Mouse (Mus musculus) thymus, adult 2 months (tissue): ENCODE data around the gene Prdm15. TPM values are rescaled to one million over a fixed set of nuclear protein-coding genes. Genes with fewer than 3 reads are reported as not detected.

ENCODE experiments used
- DNase-seq: peaks from one replicate; pipeline ENCODE4 v3.0.0; 2021
- H3K27ac ChIP-seq: fragments of 200-500 bp; 2 replicates; pipeline ENCODE4 v1.5.1; 2012; ENCODE audit warnings: low read length, control low read depth; ENCODE audit not compliant: control insufficient read depth, insufficient read depth
- H3K27me3 ChIP-seq: fragments of 200-500 bp; 2 replicates; pipeline ENCODE4 v1.6.1; 2012; ENCODE audit warnings: mild to moderate bottlenecking, low read length, moderate library complexity, mixed read lengths; ENCODE audit not compliant: control insufficient read depth, insufficient read depth
- H3K36me3 ChIP-seq: fragments of 200-500 bp; 2 replicates; pipeline ENCODE4 v1.6.1; 2012; ENCODE audit warnings: mild to moderate bottlenecking, low read length, moderate library complexity; ENCODE audit not compliant: control insufficient read depth, insufficient read depth
- H3K4me1 ChIP-seq: fragments of 200-500 bp; replicated peaks from 2 replicates; pipeline ENCODE4 v1.6.1; 2012; ENCODE audit warnings: low read length; ENCODE audit not compliant: control insufficient read depth, insufficient read depth
- H3K4me3 ChIP-seq: fragments of 200-500 bp; 2 replicates; pipeline ENCODE4 v1.5.1; 2012; ENCODE audit warnings: mild to moderate bottlenecking, low read length, control low read depth, moderate library complexity; ENCODE audit not compliant: control insufficient read depth, insufficient read depth
- CTCF ChIP-seq: fragments of 200-500 bp; IDR thresholded peaks from 2 replicates; pipeline ENCODE4 v1.5.1; 2012; ENCODE audit warnings: mild to moderate bottlenecking, control low read depth, low read length, moderate library complexity, borderline replicate concordance; ENCODE audit not compliant: control insufficient read depth, poor library complexity, insufficient read depth; ENCODE audit errors: extremely low read depth
- POLR2A ChIP-seq: fragments of 200-500 bp; IDR thresholded peaks from 2 replicates; pipeline ENCODE4 v1.6.1; 2012; ENCODE audit warnings: mild to moderate bottlenecking, low read length, control low read depth, moderate library complexity; ENCODE audit not compliant: control insufficient read depth, poor library complexity, insufficient read depth; ENCODE audit errors: extremely low read depth
- WGBS: fragments of 180-500 bp; shearing (Covaris S2); methylation state at CpG from one replicate; pipeline ENCODE4 v1.1.7; 2018; 5-methylcytosine and 5-hydroxymethylcytosine counted together
- polyA plus RNA-seq: library from polyadenylated mRNA; depleted of rRNA; stranded (reverse); fragments of >200 nt; gene quantifications from 2 replicates; pipeline ENCODE4 v1.2.3, GENCODE M21; 2012

Gene Prdm15
- polyA plus RNA-seq, 1 experiment, result 37.9 TPM

GRCm38 (mm10) chr16:97778353-97779025, 73.2 kb downstream of the Prdm15 start:
- Histone ChIP-seq H3K36me3 (no peaks in the 10 kb centered on the region), H3K4me1 (no peaks in the 10 kb centered on the region), H3K27me3 (no peaks in the 10 kb centered on the region), H3K4me3 (no peak overlapping the region), H3K27ac (no peak overlapping the region)
- DNase-seq, result peak; percentile 77
- TF ChIP-seq POLR2A, result no peak
- 0 out of 2 replicates have a peak, but pooled peaks have one; percentile 38 for TF ChIP-seq CTCF
- WGBS, result 52% methylated on average over 15 of the region's 15 CpGs

GRCm38 (mm10) chr16:97766501-97766900, 85.1 kb downstream of the Prdm15 start:
- no peaks in the 10 kb centered on the region for H3K36me3 ChIP-seq
- H3K4me1 ChIP-seq, result peaks cover 5% of the 10 kb centered on the region; the same call in 1 of the 2 replicates
- 58% methylated on average over 3 of the region's 3 CpGs for WGBS
- H3K27ac ChIP-seq, result no peak overlapping the region
- H3K27me3 ChIP-seq, result peaks cover 8% of the 10 kb centered on the region
- DNase-seq, result no peak
- TF ChIP-seq CTCF, result no peak
- TF ChIP-seq POLR2A, result no peak
- H3K4me3 ChIP-seq, result no peak overlapping the region

GRCm38 (mm10) chr16:97764626-97765025, 87.0 kb downstream of the Prdm15 start:
- Histone ChIP-seq H3K27ac (no peak overlapping the region), H3K36me3 (no peaks in the 10 kb centered on the region), H3K4me1 (peaks cover 5% of the 10 kb centered on the region; the same call in 1 of the 2 replicates), H3K4me3 (no peak overlapping the region), H3K27me3 (peaks cover 8% of the 10 kb centered on the region)
- 61% methylated on average over 2 of the region's 2 CpGs for WGBS
- TF ChIP-seq POLR2A (no peak), CTCF (no peak)
- no peak for DNase-seq

- Histone ChIP-seq H3K4me1 (peaks cover 5% of the 10 kb centered on the region; the same call in 1 of the 2 replicates), H3K4me3 (no peak overlapping the region), H3K36me3 (no peaks in the 10 kb centered on the region), H3K27ac (no peak overlapping the region), H3K27me3 (peaks cover 8% of the 10 kb centered on the region)
- no peak for TF ChIP-seq CTCF
- no peak for TF ChIP-seq POLR2A
- DNase-seq, result no peak
- 21% methylated on average over 13 of the region's 13 CpGs for WGBS
Observed at GRCm38 (mm10) chr16:97763990-97764340, 87.7 kb downstream of the Prdm15 start.

GRCm38 (mm10) chr16:97763061-97763989, 88.3 kb downstream of the Prdm15 start, which contains the start of gene Ripk4:
TSS of gene Ripk4 (minus strand) at chr16:97763787.
- Histone ChIP-seq H3K27me3 (peaks cover 8% of the 10 kb centered on the region), H3K27ac (no peak within 1 kb of the TSS), H3K4me1 (peaks cover 5% of the 10 kb centered on the region; the same call in 1 of the 2 replicates), H3K36me3 (no peaks in the 10 kb centered on the region), H3K4me3 (peak within 1 kb of the TSS; percentile 32)
- 4% methylated on average over 88 of the region's 88 CpGs for WGBS
- TF ChIP-seq POLR2A (no peak), CTCF (no peak)
- DNase-seq, result peak; percentile 15

GRCm38 (mm10) chr16:97761782-97762181, 89.9 kb downstream of the Prdm15 start:
- 93% methylated on average over 2 of the region's 2 CpGs for WGBS
- H3K27ac ChIP-seq, result no peak overlapping the region

More at GRCm38 (mm10) chr16:97761782-97762181, 89.9 kb downstream of the Prdm15 start:
- DNase-seq, result no peak
- Histone ChIP-seq H3K36me3 (no peaks in the 10 kb centered on the region), H3K4me3 (no peak overlapping the region), H3K27me3 (peaks cover 8% of the 10 kb centered on the region), H3K4me1 (peaks cover 5% of the 10 kb centered on the region; the same call in 1 of the 2 replicates)
- TF ChIP-seq CTCF (no peak), POLR2A (no peak)
